Mouse (Mus musculus): Measurements from ENCODE around the gene Ttc17. TPM values are rescaled to one million over a fixed set of nuclear protein-coding genes. Genes with fewer than 3 reads are reported as not detected.
A peak's percentile ranks its signal among the peaks of the same experiment; 100 is the strongest.

Gene Ttc17
- polyA plus RNA-seq, 1 experiment from 2014 or later = 15.1 TPM

DNA sequence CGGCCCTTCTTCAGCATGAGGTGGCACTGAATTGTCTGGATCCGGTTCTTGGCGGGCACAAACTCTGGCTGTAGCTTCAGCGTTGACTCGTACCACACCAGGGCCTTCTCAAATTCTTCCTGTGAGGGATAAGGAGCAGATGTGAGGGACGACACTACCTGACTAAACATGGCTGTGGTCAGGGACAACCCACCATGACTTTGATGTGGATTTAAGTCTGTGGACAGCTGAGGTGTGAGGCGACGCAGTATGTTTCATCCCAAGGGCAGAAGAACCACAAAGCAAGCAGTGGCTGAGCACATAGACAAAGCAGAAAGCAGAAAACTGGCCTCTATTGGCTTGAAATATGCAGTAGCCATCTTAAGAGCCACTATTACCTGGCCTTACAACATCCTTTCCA, 104.7 kb downstream of the Ttc17 start:
- Histone ChIP-seq H3K4me3 (ENCODE audit: low read depth, low read length) (no peak overlapping the region), H3K27ac (ENCODE audit: low read depth, low read length) (no peak overlapping the region), H3K4me1 (replicated peaks; ENCODE audit: control insufficient read depth, insufficient read depth, low read length) (no peaks in the 10 kb centered on the region), H3K4me2 (ENCODE audit: low read depth, low read length, severe bottlenecking) (no peak overlapping the region), H3K9me3 (ENCODE audit: control insufficient read depth, low read length) (peaks cover 2% of the 10 kb centered on the region; the same call in 1 of the 2 replicates), H3K27me3 (ENCODE audit: control insufficient read depth, insufficient read depth, low read length) (no peaks in the 10 kb centered on the region), H3K36me3 (ENCODE audit: control insufficient read depth, insufficient read depth, low read length) (peaks cover 3% of the 10 kb centered on the region), H3K9ac (ENCODE audit: low read length) (no peak overlapping the region)
- WGBS = 90% methylated on average over 8 of the region's 8 CpGs
- DNase-seq (ENCODE audit: low spot score) (no peak), ATAC-seq (replicated peaks; ENCODE audit: low FRiP score) (no peak)

GRCm38 (mm10) chr2:94297467-94297866, 109.0 kb downstream of the Ttc17 start:
- Histone ChIP-seq H3K27me3 (ENCODE audit: control insufficient read depth, insufficient read depth, low read length) (no peaks in the 10 kb centered on the region), H3K4me1 (replicated peaks; ENCODE audit: control insufficient read depth, insufficient read depth, low read length) (no peaks in the 10 kb centered on the region), H3K9ac (ENCODE audit: low read length) (no peak overlapping the region), H3K4me2 (ENCODE audit: low read depth, low read length, severe bottlenecking) (no peak overlapping the region), H3K27ac (ENCODE audit: low read depth, low read length) (no peak overlapping the region), H3K9me3 (ENCODE audit: control insufficient read depth, low read length) (peaks cover 2% of the 10 kb centered on the region; the same call in 1 of the 2 replicates), H3K36me3 (ENCODE audit: control insufficient read depth, insufficient read depth, low read length) (peaks cover 3% of the 10 kb centered on the region; the same call in 1 of the 2 replicates), H3K4me3 (ENCODE audit: low read depth, low read length) (no peak overlapping the region)
- DNase-seq (ENCODE audit: low spot score) (no peak), ATAC-seq (replicated peaks; ENCODE audit: low FRiP score) (no peak)
- WGBS = 71% methylated on average over 3 of the region's 3 CpGs

DNA sequence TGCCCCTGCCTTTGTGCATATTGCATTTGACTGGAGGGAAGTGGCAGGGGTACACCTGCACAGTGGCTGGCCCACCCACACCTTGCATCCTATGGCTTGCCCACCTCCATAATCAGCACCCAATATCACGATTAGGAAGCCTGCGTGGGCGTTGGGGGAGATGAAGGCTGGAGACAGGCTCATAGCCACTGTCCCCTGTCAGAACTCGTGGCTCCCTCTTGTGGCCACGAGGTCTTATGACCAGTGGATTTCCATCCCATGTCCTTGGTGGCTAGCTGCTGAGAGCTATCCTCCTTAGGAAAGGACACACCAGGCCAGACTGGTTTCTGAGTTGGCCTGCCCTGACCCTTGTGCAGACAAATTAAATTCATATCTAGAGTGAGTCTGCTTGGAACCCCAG, 116.0 kb downstream of the Ttc17 start:
- no peaks in the 10 kb centered on the region for H3K9me3 ChIP-seq (ENCODE audit: control insufficient read depth, low read length)
- peak; percentile 21 for ATAC-seq (replicated peaks; ENCODE audit: low FRiP score)
- no peak overlapping the region for H3K4me2 ChIP-seq (ENCODE audit: low read depth, low read length, severe bottlenecking)
- no peaks in the 10 kb centered on the region for H3K27me3 ChIP-seq (ENCODE audit: control insufficient read depth, insufficient read depth, low read length)
- no peaks in the 10 kb centered on the region for H3K36me3 ChIP-seq (ENCODE audit: control insufficient read depth, insufficient read depth, low read length)
- peaks cover 20% of the 10 kb centered on the region for H3K4me1 ChIP-seq (replicated peaks; ENCODE audit: control insufficient read depth, insufficient read depth, low read length)
- H3K9ac ChIP-seq (ENCODE audit: low read length) = no peak overlapping the region
- 2% methylated on average over 5 of the region's 5 CpGs for WGBS
- peak overlapping the region; percentile 90; the same call in 1 of the 2 replicates for H3K27ac ChIP-seq (ENCODE audit: low read depth, low read length)
- peak; percentile 83 for DNase-seq (ENCODE audit: low spot score)
- H3K4me3 ChIP-seq (ENCODE audit: low read depth, low read length) = no peak overlapping the region

- no peak overlapping the region for H3K4me3 ChIP-seq (ENCODE audit: low read depth, low read length)
- peak overlapping the region; percentile 47 for H3K4me2 ChIP-seq (ENCODE audit: low read depth, low read length, severe bottlenecking)
- 37% methylated on average over 6 of the region's 6 CpGs for WGBS
- DNase-seq (ENCODE audit: low spot score) (no peak), ATAC-seq (replicated peaks; ENCODE audit: low FRiP score) (peak; percentile 29; the same call in 1 of the 2 replicates)
- peak overlapping the region; percentile 90 for H3K27ac ChIP-seq (ENCODE audit: low read depth, low read length)
- H3K9ac ChIP-seq (ENCODE audit: low read length) = peak overlapping the region; percentile 20; the same call in 1 of the 2 replicates
- no peaks in the 10 kb centered on the region for H3K9me3 ChIP-seq (ENCODE audit: control insufficient read depth, low read length)
- no peaks in the 10 kb centered on the region for H3K36me3 ChIP-seq (ENCODE audit: control insufficient read depth, insufficient read depth, low read length)
- H3K27me3 ChIP-seq (ENCODE audit: control insufficient read depth, insufficient read depth, low read length) = no peaks in the 10 kb centered on the region
- peaks cover 20% of the 10 kb centered on the region for H3K4me1 ChIP-seq (replicated peaks; ENCODE audit: control insufficient read depth, insufficient read depth, low read length)
Measured at GRCm38 (mm10) chr2:94289659-94290058, 116.8 kb downstream of the Ttc17 start.

DNA sequence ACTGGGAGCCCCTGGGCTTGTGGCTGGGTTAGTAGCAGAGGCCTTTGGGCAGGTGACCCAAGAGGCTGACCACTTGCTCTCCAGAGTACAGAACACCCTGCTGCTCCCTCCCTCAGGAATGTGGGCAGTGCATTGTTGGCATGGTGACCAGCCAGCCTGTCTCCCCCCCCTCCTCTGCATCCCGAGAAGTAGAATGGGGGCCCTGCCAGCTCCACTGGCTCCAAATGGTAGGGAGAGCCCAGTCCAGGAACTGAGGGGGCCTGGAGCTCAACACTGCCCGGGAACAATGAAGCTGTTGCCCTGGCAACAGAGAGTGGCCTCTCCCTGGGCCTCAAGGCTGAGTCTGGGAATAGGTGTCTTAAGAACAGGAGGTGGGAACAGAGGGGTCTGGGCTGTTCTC, 117.3 kb downstream of the Ttc17 start:
- Histone ChIP-seq H3K36me3 (ENCODE audit: control insufficient read depth, insufficient read depth, low read length) (no peaks in the 10 kb centered on the region), H3K9ac (ENCODE audit: low read length) (peak overlapping the region; percentile 20; the same call in 1 of the 2 replicates), H3K9me3 (ENCODE audit: control insufficient read depth, low read length) (no peaks in the 10 kb centered on the region), H3K4me3 (ENCODE audit: low read depth, low read length) (no peak overlapping the region), H3K4me2 (ENCODE audit: low read depth, low read length, severe bottlenecking) (peak overlapping the region; percentile 47), H3K27ac (ENCODE audit: low read depth, low read length) (peak overlapping the region; percentile 90), H3K4me1 (replicated peaks; ENCODE audit: control insufficient read depth, insufficient read depth, low read length) (peaks cover 20% of the 10 kb centered on the region), H3K27me3 (ENCODE audit: control insufficient read depth, insufficient read depth, low read length) (no peaks in the 10 kb centered on the region)
- WGBS = 0% methylated on average over 2 of the region's 2 CpGs
- ATAC-seq (replicated peaks; ENCODE audit: low FRiP score) = peak; percentile 98
- DNase-seq (ENCODE audit: low spot score) = peak; percentile 91

GRCm38 (mm10) chr2:94288086-94288485, 118.4 kb downstream of the Ttc17 start:
- no peak overlapping the region for H3K27ac ChIP-seq (ENCODE audit: low read depth, low read length)
- ATAC-seq (replicated peaks; ENCODE audit: low FRiP score) = no peak
- H3K4me3 ChIP-seq (ENCODE audit: low read depth, low read length) = no peak overlapping the region
- WGBS = 40% methylated on average over 5 of the region's 5 CpGs
- no peak for DNase-seq (ENCODE audit: low spot score)
- no peaks in the 10 kb centered on the region for H3K36me3 ChIP-seq (ENCODE audit: control insufficient read depth, insufficient read depth, low read length)
- no peaks in the 10 kb centered on the region for H3K9me3 ChIP-seq (ENCODE audit: control insufficient read depth, low read length)
- H3K4me1 ChIP-seq (replicated peaks; ENCODE audit: control insufficient read depth, insufficient read depth, low read length) = peaks cover 20% of the 10 kb centered on the region
- 0 out of 2 replicates have a peak overlapping the region, but pooled peaks have one; percentile 12 for H3K9ac ChIP-seq (ENCODE audit: low read length)
- H3K4me2 ChIP-seq (ENCODE audit: low read depth, low read length, severe bottlenecking) = no peak overlapping the region
- no peaks in the 10 kb centered on the region for H3K27me3 ChIP-seq (ENCODE audit: control insufficient read depth, insufficient read depth, low read length)

DNA sequence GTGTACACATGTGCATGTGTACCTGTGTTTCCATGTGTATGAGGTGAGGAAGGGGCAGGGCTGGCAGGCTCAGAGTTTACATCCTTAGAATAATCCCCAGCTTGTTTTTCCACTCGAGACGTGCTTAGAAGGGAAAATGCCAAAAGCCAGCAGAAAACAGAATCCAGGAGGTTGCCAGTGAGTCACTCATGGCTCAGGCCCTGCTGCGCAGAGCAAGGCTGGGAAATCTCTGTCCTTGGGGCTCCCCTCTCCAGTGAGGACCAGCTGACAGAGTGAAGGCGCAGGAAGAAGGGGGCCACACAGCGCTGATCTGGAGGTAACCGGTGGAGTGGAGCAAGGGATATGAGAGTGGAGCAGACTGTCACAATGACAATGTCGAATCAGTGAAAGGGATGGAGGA, 119.1 kb downstream of the Ttc17 start:
- H3K27me3 ChIP-seq (ENCODE audit: control insufficient read depth, insufficient read depth, low read length) = no peaks in the 10 kb centered on the region
- H3K4me3 ChIP-seq (ENCODE audit: low read depth, low read length) = no peak overlapping the region
- ATAC-seq (replicated peaks; ENCODE audit: low FRiP score) = no peak
- no peak overlapping the region for H3K9ac ChIP-seq (ENCODE audit: low read length)
- no peak overlapping the region for H3K4me2 ChIP-seq (ENCODE audit: low read depth, low read length, severe bottlenecking)
- 68% methylated on average over 7 of the region's 7 CpGs for WGBS
- no peaks in the 10 kb centered on the region for H3K36me3 ChIP-seq (ENCODE audit: control insufficient read depth, insufficient read depth, low read length)
- no peak for DNase-seq (ENCODE audit: low spot score)
- H3K9me3 ChIP-seq (ENCODE audit: control insufficient read depth, low read length) = no peaks in the 10 kb centered on the region
- peaks cover 20% of the 10 kb centered on the region for H3K4me1 ChIP-seq (replicated peaks; ENCODE audit: control insufficient read depth, insufficient read depth, low read length)
- no peak overlapping the region for H3K27ac ChIP-seq (ENCODE audit: low read depth, low read length)

DNA sequence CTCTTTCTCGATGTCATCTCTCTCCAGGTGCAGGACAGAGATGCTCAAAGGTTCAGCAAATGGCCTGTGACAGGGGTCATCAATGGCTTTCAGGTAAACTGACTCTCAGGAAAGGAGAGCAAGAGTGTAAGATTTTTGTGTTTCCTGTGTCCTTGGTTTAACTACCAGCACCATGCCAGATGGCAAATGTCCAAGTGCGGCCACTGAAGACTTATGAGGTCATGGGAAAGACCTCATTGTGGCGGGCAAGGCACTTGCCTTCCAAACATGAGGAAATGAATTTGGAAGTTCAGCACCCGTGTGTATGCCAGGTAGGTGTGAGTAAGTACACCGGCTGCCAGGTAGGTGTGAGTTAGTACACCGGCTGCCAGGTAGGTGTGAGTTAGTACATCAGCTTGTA, 123.0 kb downstream of the Ttc17 start:
- H3K27ac ChIP-seq (ENCODE audit: low read depth, low read length) = no peak overlapping the region
- H3K4me1 ChIP-seq (replicated peaks; ENCODE audit: control insufficient read depth, insufficient read depth, low read length) = peaks cover 3% of the 10 kb centered on the region; the same call in 1 of the 2 replicates
- no peak overlapping the region for H3K4me2 ChIP-seq (ENCODE audit: low read depth, low read length, severe bottlenecking)
- WGBS = 90% methylated on average over 6 of the region's 6 CpGs
- ATAC-seq (replicated peaks; ENCODE audit: low FRiP score) (no peak), DNase-seq (ENCODE audit: low spot score) (no peak)
- no peaks in the 10 kb centered on the region for H3K27me3 ChIP-seq (ENCODE audit: control insufficient read depth, insufficient read depth, low read length)
- H3K9me3 ChIP-seq (ENCODE audit: control insufficient read depth, low read length) = no peaks in the 10 kb centered on the region
- H3K36me3 ChIP-seq (ENCODE audit: control insufficient read depth, insufficient read depth, low read length) = no peaks in the 10 kb centered on the region
- H3K9ac ChIP-seq (ENCODE audit: low read length) = no peak overlapping the region
- no peak overlapping the region for H3K4me3 ChIP-seq (ENCODE audit: low read depth, low read length)

DNA sequence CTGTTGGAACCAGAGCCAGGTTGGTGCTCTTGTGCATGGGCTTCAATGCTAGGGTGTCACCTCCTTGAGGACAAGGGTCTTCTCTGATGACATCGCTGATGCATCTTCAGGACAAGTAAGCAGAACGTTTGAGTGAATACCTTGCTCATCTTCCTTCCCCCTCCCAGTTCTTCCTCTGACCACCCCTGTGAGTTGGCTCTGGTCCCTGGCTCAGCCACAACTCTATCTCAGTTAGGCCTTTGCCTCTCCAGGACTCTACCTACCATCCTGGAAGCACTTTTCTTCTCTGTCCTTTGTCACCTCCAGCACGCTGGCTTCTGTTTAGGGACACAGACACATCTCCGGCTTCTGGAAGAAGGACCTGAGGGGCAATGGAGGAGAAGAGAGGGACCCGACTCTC, 126.9 kb downstream of the Ttc17 start:
- no peak overlapping the region for H3K4me3 ChIP-seq (ENCODE audit: low read depth, low read length)
- ATAC-seq (replicated peaks; ENCODE audit: low FRiP score) (no peak), DNase-seq (ENCODE audit: low spot score) (no peak)
- no peaks in the 10 kb centered on the region for H3K9me3 ChIP-seq (ENCODE audit: control insufficient read depth, low read length)
- no peaks in the 10 kb centered on the region; the same call in 1 of the 2 replicates for H3K27me3 ChIP-seq (ENCODE audit: control insufficient read depth, insufficient read depth, low read length)
- H3K9ac ChIP-seq (ENCODE audit: low read length) = no peak overlapping the region
- no peaks in the 10 kb centered on the region for H3K4me1 ChIP-seq (replicated peaks; ENCODE audit: control insufficient read depth, insufficient read depth, low read length)
- no peaks in the 10 kb centered on the region for H3K36me3 ChIP-seq (ENCODE audit: control insufficient read depth, insufficient read depth, low read length)
- H3K27ac ChIP-seq (ENCODE audit: low read depth, low read length) = no peak overlapping the region
- H3K4me2 ChIP-seq (ENCODE audit: low read depth, low read length, severe bottlenecking) = no peak overlapping the region
- WGBS = 88% methylated on average over 5 of the region's 5 CpGs

Data from forebrain, embryonic 11.5 days (tissue).